Mouse (Mus musculus) activated CD4-positive, CD25-positive, alpha-beta regulatory T cell (primary cell): ENCODE data around the gene Zfp870. TPM values are rescaled to one million over a fixed set of nuclear protein-coding genes. Genes with fewer than 3 reads are reported as not detected.

Experiments
- polyA plus RNA-seq, 2 experiments: library from polyadenylated mRNA; unstranded; fragments of 100-300 nt; shearing (Covaris generic); gene quantifications; one replicate each; pipeline ENCODE4 v1.2.1; 2017

Zfp870 gene
- 10 to 100 TPM in 1 of 2 experiments, 1 to 10 TPM in 1; 4.5 to 11.1 TPM for polyA plus RNA-seq

DNA sequence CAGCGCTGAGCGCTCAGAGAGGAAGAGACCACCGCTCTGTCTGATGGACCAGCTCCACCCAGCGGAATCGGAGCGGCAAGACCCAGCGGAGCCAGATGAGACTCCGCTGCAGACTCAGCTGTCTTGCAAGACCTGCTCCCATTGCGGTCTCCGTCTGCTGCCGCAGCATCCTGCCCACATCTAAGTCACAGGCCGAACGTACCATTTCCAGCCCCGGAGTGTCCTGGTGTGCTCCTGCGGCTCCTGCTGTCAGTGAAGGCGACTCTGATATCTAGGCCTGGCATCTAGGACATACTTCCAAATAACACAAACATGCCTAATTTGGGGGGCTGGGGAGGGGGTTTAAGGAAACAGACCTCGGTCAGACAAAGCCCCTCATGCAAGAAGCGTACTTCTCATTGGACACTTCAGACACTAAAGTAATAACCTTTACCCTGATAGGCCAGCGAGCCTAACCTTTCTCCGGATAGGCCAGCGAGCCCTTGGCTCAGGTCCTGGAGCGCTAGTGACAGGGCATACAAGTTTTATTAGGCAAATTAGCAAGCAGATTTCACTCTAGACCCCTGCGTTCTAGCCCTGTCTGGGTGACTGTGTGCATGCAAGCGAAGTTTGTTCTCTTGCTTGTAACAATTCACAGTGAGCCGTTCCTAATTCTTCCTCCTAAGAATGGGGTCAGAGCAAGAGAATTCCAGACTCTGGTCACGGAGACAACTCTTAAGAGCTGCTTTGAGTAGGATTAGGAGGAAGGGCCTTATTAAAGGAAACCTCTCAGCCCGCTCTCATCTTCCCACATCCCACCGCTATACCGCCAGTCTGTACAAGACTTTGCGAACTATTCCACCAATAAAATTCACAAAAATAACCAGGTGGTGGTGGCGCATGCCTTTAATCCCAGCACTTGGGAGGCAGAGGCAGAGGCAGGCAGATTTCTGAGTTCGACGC lies at the start of gene Zfp870:
Zfp870 (minus strand) TSS at position 404 of the 942 bp plus-strand sequence.

DNA sequence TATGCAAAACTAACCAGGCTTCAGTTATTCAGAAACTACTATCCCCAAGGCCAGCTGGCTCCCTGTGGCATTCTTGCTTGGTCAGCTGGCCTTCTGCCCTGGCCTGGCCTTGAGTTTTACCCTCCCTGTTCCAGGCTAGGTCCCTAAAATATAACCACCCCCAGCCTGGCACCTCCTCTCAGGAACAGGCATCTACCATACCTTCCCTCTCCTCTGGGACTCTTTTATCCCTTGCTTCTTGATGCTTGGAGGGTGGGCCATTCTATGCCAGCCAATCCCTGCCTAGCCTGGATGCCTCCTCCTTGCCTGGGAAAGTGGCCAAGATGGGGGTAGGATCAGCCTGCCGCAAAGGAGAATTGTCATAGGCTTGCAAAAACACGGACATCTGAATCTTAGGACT lies 25.7 kb upstream of the Zfp870 start, which contains the start of gene Cyp4f14:
Cyp4f14 (minus strand) TSS at position 212 of the 400 bp plus-strand sequence.

GRCm38 (mm10) chr17:32829540-32830417 lies 61.7 kb downstream of the Zfp870 start, which contains the start of gene Zfp799:
Zfp799 (minus strand) TSS chr17:32830261.

Other genes with a start within 250 kb of the Zfp870 start
- not detected for gene Cyp4f40, start 232.7 kb downstream of the Zfp870 start, polyA plus RNA-seq
- gene Cyp4f15, start 206.0 kb downstream of the Zfp870 start, polyA plus RNA-seq: not detected
- gene Zfp871, start 103.4 kb downstream of the Zfp870 start, polyA plus RNA-seq: 10 to 100 TPM; 24.3 to 25.7 TPM
- under 1 TPM; 0.36 to 0.75 TPM for gene Zfp811, start 81.7 kb downstream of the Zfp870 start, polyA plus RNA-seq
- 1 to 10 TPM; 7.2 to 9.9 TPM for gene Zfp799, start 61.4 kb downstream of the Zfp870 start, polyA plus RNA-seq
- gene Cyp4f14, start 25.7 kb upstream of the Zfp870 start, polyA plus RNA-seq: not detected
- 10 to 100 TPM; 19.3 to 31.7 TPM for gene Cyp4f13, start 55.8 kb upstream of the Zfp870 start, polyA plus RNA-seq
- 10 to 100 TPM; 21.0 to 21.3 TPM for gene Zfp472, start 74.2 kb upstream of the Zfp870 start, polyA plus RNA-seq
- gene Zfp952, start 101.5 kb upstream of the Zfp870 start, polyA plus RNA-seq: 10 to 100 TPM; 15.0 to 15.1 TPM
- 1 to 10 TPM; 4.9 to 6.6 TPM for gene Zfp763, start 141.8 kb upstream of the Zfp870 start, polyA plus RNA-seq
- not detected for gene 4921501E09Rik, start 176.4 kb upstream of the Zfp870 start, polyA plus RNA-seq
- 1 to 10 TPM; 4.3 to 7.2 TPM for gene Zfp563, start 197.7 kb upstream of the Zfp870 start, polyA plus RNA-seq
- not detected for gene Morc2b, start 248.0 kb upstream of the Zfp870 start, polyA plus RNA-seq